Mouse (Mus musculus) hindbrain, postnatal 0 days (tissue): ENCODE results near the gene Efna3. TPM values are rescaled to one million over a fixed set of nuclear protein-coding genes. Genes with fewer than 3 reads are reported as not detected.

ENCODE experiments used
- ATAC-seq: fragments of 200-750 bp; cut with Nextera tagmentation; 2 replicates; pipeline ENCODE4 v1.8.0; 2017; ENCODE audit warnings: mild to moderate bottlenecking, moderate TSS enrichment, moderate library complexity
- DNase-seq: peaks from one replicate; pipeline ENCODE4 v3.0.0-alpha.2; 2015; ENCODE audit warnings: low spot score
- H3K27ac ChIP-seq: fragments of 300-500 bp; sonication (generic); 2 replicates; pipeline ENCODE4 v1.5.1; 2014; ENCODE audit warnings: mild to moderate bottlenecking
- H3K27me3 ChIP-seq: fragments of 300-500 bp; sonication (generic); 2 replicates; pipeline ENCODE4 v1.6.1; 2014; ENCODE audit warnings: low read length, mixed read lengths; ENCODE audit not compliant: insufficient read depth
- H3K36me3 ChIP-seq: fragments of 300-500 bp; sonication (generic); 2 replicates; pipeline ENCODE4 v1.6.1; 2014; ENCODE audit warnings: low read length, mixed read lengths; ENCODE audit not compliant: insufficient read depth
- H3K4me1 ChIP-seq: fragments of 300-500 bp; sonication (generic); 2 replicates; pipeline ENCODE4 v1.6.1; 2014; ENCODE audit warnings: antibody characterized with exemption, low read length, mixed read lengths; ENCODE audit not compliant: insufficient read depth
- H3K4me2 ChIP-seq: fragments of 300-500 bp; sonication (generic); 2 replicates; pipeline ENCODE4 v1.6.1; 2014; ENCODE audit warnings: low read depth, mild to moderate bottlenecking, low read length, moderate library complexity, mixed read lengths
- H3K4me3 ChIP-seq: fragments of 300-500 bp; sonication (generic); 2 replicates; pipeline ENCODE4 v1.5.1; 2014; ENCODE audit warnings: low read length
- H3K9ac ChIP-seq: fragments of 300-500 bp; sonication (generic); replicated peaks from 2 replicates; pipeline ENCODE4 v1.6.1; 2014; ENCODE audit warnings: mild to moderate bottlenecking, low read length, moderate library complexity, mixed read lengths
- H3K9me3 ChIP-seq: fragments of 300-500 bp; sonication (generic); 2 replicates; pipeline ENCODE4 v1.6.1; 2016; ENCODE audit warnings: low read length, mixed read lengths
- CTCF ChIP-seq: IDR thresholded peaks from 2 replicates; pipeline ENCODE4 v1.5.1; 2016; ENCODE audit warnings: antibody characterized with exemption, control low read depth, low read depth
- WGBS: fragments of 180-500 bp; shearing (Covaris S2); extraction: QIAGEN DNeasy Blood & Tissue Kit; methylation state at CpG from one replicate; pipeline ENCODE4 v1.1.7; 2014; 5-methylcytosine and 5-hydroxymethylcytosine counted together
- polyA plus RNA-seq: library from polyadenylated mRNA; unstranded; fragments of >200 nt; fragmentation: Nextera tagmentation; extraction: Ambion mirVana; gene quantifications from 2 replicates; pipeline ENCODE4 v1.2.1, GENCODE M21; 2015
- total RNA-seq: library from RNA; depleted of rRNA; stranded (reverse); fragments of >200 nt; gene quantifications from 2 replicates; pipeline ENCODE4 v1.2.3, GENCODE M21; 2014

Efna3 gene
- total and polyA plus RNA-seq, 2 experiments from 2014 or later: 61.4 to 107 TPM

DNA sequence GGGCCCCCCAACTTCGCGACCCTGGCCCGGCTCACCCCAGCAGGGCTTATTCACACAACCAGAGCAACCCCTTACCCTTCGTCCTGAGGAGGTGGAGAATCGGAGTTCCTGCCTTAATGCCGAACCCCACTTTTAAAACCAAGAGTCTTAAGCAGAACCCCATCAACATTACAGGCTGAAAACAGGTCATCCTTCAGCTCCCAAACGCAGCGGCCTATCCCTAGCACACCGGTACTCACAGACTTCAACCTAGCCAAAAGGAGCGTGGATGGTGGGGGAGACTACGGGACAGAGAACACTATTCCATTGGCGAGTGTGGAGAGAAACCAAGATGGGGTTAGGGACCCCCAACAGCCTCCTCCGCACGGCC, 649 bp downstream of the Efna3 start:
- under 1% methylated on average over 14 of the region's 14 CpGs for WGBS
- Histone ChIP-seq H3K27ac (peak overlapping the region; percentile 88), H3K4me1 (peaks cover 8% of the 10 kb centered on the region), H3K4me3 (peak overlapping the region; percentile 67), H3K27me3 (no peaks in the 10 kb centered on the region), H3K36me3 (no peaks in the 10 kb centered on the region), H3K9me3 (no peaks in the 10 kb centered on the region), H3K9ac (peak overlapping the region; percentile 82), H3K4me2 (peak overlapping the region; percentile 77)
- ATAC-seq (no peak), DNase-seq (no peak)
- no peak for TF ChIP-seq CTCF

DNA sequence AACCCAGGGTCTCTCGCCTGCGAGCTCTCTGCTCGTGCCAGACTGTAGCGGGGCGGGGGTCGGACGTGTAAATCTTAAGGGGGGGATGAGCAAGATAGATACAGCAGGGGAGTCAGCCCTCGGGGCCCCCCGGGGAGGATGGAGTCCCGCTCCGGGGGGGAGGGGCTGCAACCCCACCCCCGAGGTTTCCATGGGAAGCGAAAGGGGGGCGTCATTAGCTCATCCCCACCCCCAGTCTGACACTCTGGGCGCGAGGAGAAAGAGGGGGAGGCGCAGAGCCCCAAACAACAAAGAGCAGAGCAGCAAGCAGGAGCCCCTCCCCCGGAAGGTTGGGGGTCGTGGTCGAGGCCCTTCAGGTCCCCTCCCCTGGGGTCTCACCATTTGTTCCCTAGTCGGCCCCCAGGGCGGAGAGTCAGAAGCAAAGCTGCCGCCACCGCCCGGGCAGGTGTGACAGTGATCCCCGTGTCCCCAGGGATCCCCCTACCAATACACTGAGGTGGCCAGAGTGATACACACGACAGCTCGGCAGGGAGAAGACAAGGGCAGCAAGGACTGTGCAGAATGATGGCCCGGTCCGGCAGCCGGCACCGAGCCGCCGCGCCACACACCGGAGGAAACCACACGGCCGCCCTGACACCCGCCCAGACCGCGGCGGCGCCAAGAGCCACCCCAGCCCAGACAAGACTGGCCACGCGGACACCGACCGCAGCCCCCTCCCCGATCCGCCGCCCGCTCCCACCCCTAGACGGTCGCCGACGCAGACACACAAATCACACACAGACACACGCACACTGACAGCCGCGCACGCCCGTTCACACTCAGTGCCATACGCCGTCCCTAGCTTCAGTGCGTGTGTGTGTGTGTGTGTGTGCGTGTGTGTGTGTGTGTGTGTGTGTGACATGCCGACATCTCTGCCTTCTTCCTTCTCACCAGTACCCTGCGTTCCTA, 1.3 kb downstream of the Efna3 start:
- DNase-seq (peak; percentile 61), ATAC-seq (peak; percentile 24)
- H3K4me1 ChIP-seq: peaks cover 8% of the 10 kb centered on the region
- H3K4me2 ChIP-seq: peak overlapping the region; percentile 77
- no peaks in the 10 kb centered on the region for H3K27me3 ChIP-seq
- H3K27ac ChIP-seq: peak overlapping the region; percentile 88
- H3K9ac ChIP-seq: peak overlapping the region; percentile 82
- WGBS: 1% methylated on average over 64 of the region's 66 CpGs
- no peaks in the 10 kb centered on the region for H3K9me3 ChIP-seq
- TF ChIP-seq CTCF: no peak
- H3K36me3 ChIP-seq: no peaks in the 10 kb centered on the region
- peak overlapping the region; percentile 67 for H3K4me3 ChIP-seq

DNA sequence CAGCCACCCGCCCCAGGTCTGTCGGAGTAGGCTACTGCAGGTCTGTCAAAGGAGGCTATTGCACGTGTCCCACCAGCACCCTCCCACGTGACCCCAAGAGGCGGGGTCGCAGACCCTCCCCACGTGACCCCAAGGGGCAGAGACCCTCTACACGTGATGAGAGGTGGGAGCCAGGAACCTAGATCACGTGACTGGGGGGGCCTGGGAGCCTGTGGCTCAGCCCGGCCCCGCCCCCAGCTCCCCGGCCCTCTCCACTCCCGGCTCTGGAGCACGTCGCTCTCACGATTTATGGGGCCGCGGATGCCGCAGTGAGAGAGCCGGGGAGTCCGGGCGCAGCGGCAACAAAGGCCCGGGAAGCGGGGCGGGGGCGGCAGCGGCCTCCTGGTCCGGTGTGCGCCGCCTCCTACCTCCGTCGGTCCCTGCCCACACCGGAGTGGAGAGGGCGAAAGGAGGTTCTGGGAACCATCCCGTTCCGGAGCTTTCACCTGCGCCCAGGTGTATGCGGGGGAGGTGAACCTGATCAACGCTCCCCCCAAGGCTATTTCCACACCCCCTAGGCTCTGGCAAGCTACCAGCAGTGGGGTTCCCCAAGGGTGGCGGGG, 2.1 kb downstream of the Efna3 start:
- peak; percentile 39 for ATAC-seq
- WGBS: under 1% methylated on average over 41 of the region's 41 CpGs
- TF ChIP-seq CTCF: no peak
- Histone ChIP-seq H3K27ac (peak overlapping the region; percentile 88), H3K4me2 (peak overlapping the region; percentile 77), H3K36me3 (no peaks in the 10 kb centered on the region), H3K9ac (peak overlapping the region; percentile 82), H3K4me1 (peaks cover 11% of the 10 kb centered on the region), H3K4me3 (peak overlapping the region; percentile 67), H3K9me3 (no peaks in the 10 kb centered on the region), H3K27me3 (no peaks in the 10 kb centered on the region)
- DNase-seq: peak; percentile 86

DNA sequence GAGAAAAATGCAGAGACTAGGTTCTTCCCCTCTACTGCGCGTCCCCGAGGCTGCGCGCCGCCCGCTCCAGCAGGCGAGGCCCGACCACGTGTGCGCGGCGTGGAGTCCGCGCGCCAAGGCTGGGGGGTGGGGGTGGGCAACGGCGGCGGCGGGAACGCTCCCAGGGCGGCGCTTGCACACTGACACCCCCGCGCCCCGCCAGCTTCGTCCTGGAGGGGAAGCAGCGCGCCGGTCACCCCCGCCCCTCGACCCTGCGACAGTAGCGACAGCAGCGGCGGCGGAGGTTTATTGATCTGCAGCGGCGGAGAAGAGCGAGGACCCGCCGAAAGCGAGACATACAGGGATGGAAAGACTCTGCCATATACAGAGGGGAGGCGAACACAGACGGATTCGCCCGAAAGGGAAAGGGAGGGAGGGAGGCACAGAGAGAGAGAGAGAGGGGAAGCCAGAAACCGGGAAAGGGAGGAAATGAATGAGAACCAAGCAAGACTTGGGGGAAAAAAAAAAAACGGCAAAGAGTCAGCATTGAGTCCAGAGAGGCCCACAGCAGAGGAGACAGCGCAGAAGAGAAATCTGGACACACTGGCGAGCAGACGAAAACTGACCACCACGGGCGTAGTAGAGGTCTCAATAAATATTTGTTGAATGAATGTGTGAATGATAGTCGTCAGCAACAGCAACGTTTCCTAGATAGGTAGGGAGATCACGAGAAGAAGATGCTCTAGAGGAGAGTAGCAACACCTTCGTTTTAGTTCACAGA, 3.0 kb downstream of the Efna3 start:
- 3% methylated on average over 49 of the region's 58 CpGs for whole genome bisulfite sequencing
- Histone ChIP-seq H3K9me3 (no peaks in the 10 kb centered on the region), H3K4me2 (peak overlapping the region; percentile 77), H3K4me1 (peaks cover 13% of the 10 kb centered on the region), H3K36me3 (no peaks in the 10 kb centered on the region), H3K27me3 (no peaks in the 10 kb centered on the region), H3K9ac (peak overlapping the region; percentile 82), H3K4me3 (peak overlapping the region; percentile 67), H3K27ac (peak overlapping the region; percentile 88)
- peak; percentile 78 for DNase-seq
- no peak for TF ChIP-seq CTCF
- ATAC-seq: peak; percentile 30; the same call in 1 of the 2 replicates

DNA sequence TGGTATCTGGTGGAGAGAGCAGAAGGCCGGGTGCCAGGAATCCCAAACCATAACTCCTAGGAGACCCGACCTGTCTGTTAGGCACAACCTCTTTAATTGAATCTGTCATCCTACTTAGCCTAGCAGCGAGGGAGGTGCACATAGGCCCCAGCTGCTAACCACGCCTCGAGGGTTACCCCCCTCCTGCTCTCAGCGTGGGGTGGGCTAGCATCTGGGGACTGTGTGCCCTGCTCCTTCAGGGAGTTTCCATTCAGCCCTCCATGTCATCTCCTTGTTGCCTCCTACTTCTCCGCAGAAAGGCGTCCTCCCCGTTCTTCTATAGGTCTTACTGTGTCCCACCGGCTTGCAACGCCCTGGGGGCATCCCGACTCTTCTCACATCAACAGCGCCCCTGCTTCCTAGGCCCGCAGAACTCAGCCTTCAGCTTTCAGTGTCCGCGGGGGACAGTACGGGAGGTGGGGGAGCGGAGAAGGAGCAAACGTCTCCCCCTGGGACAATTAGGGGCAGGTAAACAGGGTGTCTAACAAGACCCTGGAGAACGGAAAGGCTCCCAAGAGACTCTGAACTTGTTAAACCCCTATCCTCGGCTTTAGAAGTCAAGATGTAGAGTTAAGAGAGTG, 3.7 kb downstream of the Efna3 start:
- Histone ChIP-seq H3K4me3 (peak overlapping the region; percentile 67), H3K4me2 (peak overlapping the region; percentile 77), H3K9me3 (no peaks in the 10 kb centered on the region), H3K9ac (peak overlapping the region; percentile 82; the same call in 1 of the 2 replicates), H3K4me1 (peaks cover 13% of the 10 kb centered on the region), H3K27ac (peak overlapping the region; percentile 88), H3K36me3 (no peaks in the 10 kb centered on the region), H3K27me3 (no peaks in the 10 kb centered on the region)
- no peak for TF ChIP-seq CTCF
- WGBS: 9% methylated on average over 21 of the region's 21 CpGs
- no peak for ATAC-seq
- no peak for DNase-seq

DNA sequence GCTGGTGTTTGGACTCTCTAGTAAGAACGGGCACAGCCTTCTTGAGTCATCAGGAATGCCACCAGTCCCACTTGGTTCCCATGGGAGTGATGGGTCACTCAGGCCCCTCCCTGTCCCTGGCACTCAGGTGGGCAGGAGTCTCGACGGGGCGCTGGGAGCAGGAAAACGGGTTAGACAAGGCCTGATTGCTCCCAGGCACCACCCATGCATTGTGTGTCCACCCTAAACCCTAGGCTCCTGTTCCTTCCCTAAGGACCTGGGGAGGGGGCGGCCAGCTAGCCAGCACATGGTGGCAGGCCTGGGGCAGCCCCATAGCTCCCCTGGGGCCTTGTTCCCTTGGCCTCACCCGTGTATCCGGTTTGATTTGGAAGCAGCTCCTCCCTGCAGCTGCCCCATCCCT, 4.4 kb downstream of the Efna3 start:
- no peak for TF ChIP-seq CTCF
- Histone ChIP-seq H3K4me1 (peaks cover 13% of the 10 kb centered on the region), H3K4me3 (no peak overlapping the region), H3K9ac (no peak overlapping the region), H3K27me3 (no peaks in the 10 kb centered on the region), H3K36me3 (no peaks in the 10 kb centered on the region), H3K27ac (no peak overlapping the region), H3K9me3 (no peaks in the 10 kb centered on the region), H3K4me2 (no peak overlapping the region)
- DNase-seq (no peak), ATAC-seq (no peak)
- 63% methylated on average over 8 of the region's 8 CpGs for WGBS
